Mouse (Mus musculus) heart, embryonic 13.5 days (tissue): ENCODE results near the gene Spp2. TPM values are rescaled to one million over a fixed set of nuclear protein-coding genes. Genes with fewer than 3 reads are reported as not detected.
"Not testable (repeated sequence)": the region's sequence is repeated elsewhere in the genome, so short reads cannot be mapped to it uniquely, and the experiment has no call there.

Experiments
- ATAC-seq: fragments of 200-750 bp; cut with Nextera tagmentation; 2 replicates; pipeline ENCODE4 v1.8.0; 2017; ENCODE audit warnings: moderate TSS enrichment; ENCODE audit not compliant: insufficient number of reproducible peaks, low FRiP score, low TSS enrichment; ENCODE audit errors: extremely low read depth
- H3K27ac ChIP-seq: fragments of 300-500 bp; sonication (generic); replicated peaks from 2 replicates; pipeline ENCODE4 v1.5.1; 2015; ENCODE audit warnings: moderate library complexity, mild to moderate bottlenecking, inconsistent platforms
- H3K27me3 ChIP-seq: fragments of 300-500 bp; sonication (generic); replicated peaks from 2 replicates; pipeline ENCODE4 v1.6.1; 2015; ENCODE audit warnings: mild to moderate bottlenecking, inconsistent platforms
- H3K36me3 ChIP-seq: fragments of 300-500 bp; sonication (generic); 2 replicates; pipeline ENCODE4 v1.6.1; 2015; ENCODE audit warnings: mild to moderate bottlenecking, inconsistent platforms
- H3K4me1 ChIP-seq: fragments of 300-500 bp; sonication (generic); 2 replicates; pipeline ENCODE4 v1.6.1; 2015; ENCODE audit warnings: inconsistent platforms
- H3K4me2 ChIP-seq: fragments of 300-500 bp; sonication (generic); 2 replicates; pipeline ENCODE4 v1.6.1; 2015; ENCODE audit warnings: inconsistent platforms, mild to moderate bottlenecking, moderate library complexity
- H3K4me3 ChIP-seq: fragments of 300-500 bp; sonication (generic); 2 replicates; pipeline ENCODE4 v1.5.1; 2015; ENCODE audit warnings: moderate library complexity, mild to moderate bottlenecking, inconsistent platforms
- H3K9ac ChIP-seq: fragments of 300-500 bp; sonication (generic); 2 replicates; pipeline ENCODE4 v1.6.1; 2015; ENCODE audit warnings: inconsistent platforms, mild to moderate bottlenecking, moderate library complexity
- H3K9me3 ChIP-seq: fragments of 300-500 bp; sonication (generic); 2 replicates; pipeline ENCODE4 v1.6.1; 2016; ENCODE audit warnings: inconsistent platforms
- WGBS: fragments of 180-500 bp; shearing (Covaris S2); methylation state at CpG from one replicate; pipeline ENCODE4 v1.1.7; 2015; ENCODE audit warnings: mixed read lengths; 5-methylcytosine and 5-hydroxymethylcytosine counted together
- polyA plus RNA-seq: library from polyadenylated mRNA; unstranded; fragments of >200 nt; fragmentation: Nextera tagmentation; extraction: Ambion mirVana; gene quantifications from 2 replicates; pipeline ENCODE4 v1.2.1, GENCODE M21; 2015

Gene Spp2
- polyA plus RNA-seq, 1 experiment from 2014 or later, result 0.79 TPM

GRCm38 (mm10) chr1:88437206-88438126 is 30.7 kb downstream of the Spp2 start:
- H3K27me3 ChIP-seq, result no peaks in the 10 kb centered on the region
- H3K27ac ChIP-seq, result no peak overlapping the region
- no peaks in the 10 kb centered on the region for H3K9me3 ChIP-seq
- H3K4me2 ChIP-seq, result no peak overlapping the region
- no peak for ATAC-seq
- H3K4me3 ChIP-seq, result no peak overlapping the region
- no peaks in the 10 kb centered on the region for H3K36me3 ChIP-seq
- WGBS, result 66% methylated on average over 9 of the region's 9 CpGs
- H3K4me1 ChIP-seq, result no peaks in the 10 kb centered on the region
- no peak overlapping the region for H3K9ac ChIP-seq

DNA sequence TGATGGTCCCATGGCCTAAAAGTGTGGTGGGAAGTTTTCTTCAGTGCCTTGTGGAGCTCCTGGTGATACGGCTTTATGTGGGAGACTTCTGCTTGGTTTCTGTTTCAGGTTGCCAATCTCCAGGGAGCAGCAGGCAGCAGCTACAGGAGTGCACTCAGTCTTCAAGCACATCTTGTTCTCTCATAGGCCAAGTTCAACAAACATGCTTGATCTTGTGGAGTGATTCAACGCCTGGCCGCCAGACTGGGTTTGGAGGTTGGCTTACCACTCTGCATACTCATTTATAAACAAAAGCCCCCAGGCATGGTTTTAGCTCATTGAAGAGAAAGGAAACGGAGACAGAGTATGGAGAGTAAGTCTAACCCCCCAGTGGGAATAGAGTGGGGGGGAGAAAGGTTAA is 36.6 kb downstream of the Spp2 start:
- H3K27ac ChIP-seq, result no peak overlapping the region
- H3K4me2 ChIP-seq, result no peak overlapping the region
- WGBS, result 72% methylated on average over 4 of the region's 4 CpGs
- H3K9me3 ChIP-seq, result no peaks in the 10 kb centered on the region
- ATAC-seq, result no peak
- H3K36me3 ChIP-seq, result no peaks in the 10 kb centered on the region
- H3K4me3 ChIP-seq, result no peak overlapping the region
- H3K4me1 ChIP-seq, result no peaks in the 10 kb centered on the region
- H3K27me3 ChIP-seq, result no peaks in the 10 kb centered on the region
- H3K9ac ChIP-seq, result no peak overlapping the region

GRCm38 (mm10) chr1:88445400-88445799 is 38.6 kb downstream of the Spp2 start:
- no peaks in the 10 kb centered on the region for H3K36me3 ChIP-seq
- no peaks in the 10 kb centered on the region for H3K27me3 ChIP-seq
- no peak overlapping the region for H3K9ac ChIP-seq
- H3K9me3 ChIP-seq, result no peaks in the 10 kb centered on the region
- 66% methylated on average over 4 of the region's 4 CpGs for WGBS
- no peak overlapping the region for H3K4me3 ChIP-seq
- H3K27ac ChIP-seq, result no peak overlapping the region
- H3K4me1 ChIP-seq, result no peaks in the 10 kb centered on the region
- no peak overlapping the region for H3K4me2 ChIP-seq
- ATAC-seq, result no peak

DNA sequence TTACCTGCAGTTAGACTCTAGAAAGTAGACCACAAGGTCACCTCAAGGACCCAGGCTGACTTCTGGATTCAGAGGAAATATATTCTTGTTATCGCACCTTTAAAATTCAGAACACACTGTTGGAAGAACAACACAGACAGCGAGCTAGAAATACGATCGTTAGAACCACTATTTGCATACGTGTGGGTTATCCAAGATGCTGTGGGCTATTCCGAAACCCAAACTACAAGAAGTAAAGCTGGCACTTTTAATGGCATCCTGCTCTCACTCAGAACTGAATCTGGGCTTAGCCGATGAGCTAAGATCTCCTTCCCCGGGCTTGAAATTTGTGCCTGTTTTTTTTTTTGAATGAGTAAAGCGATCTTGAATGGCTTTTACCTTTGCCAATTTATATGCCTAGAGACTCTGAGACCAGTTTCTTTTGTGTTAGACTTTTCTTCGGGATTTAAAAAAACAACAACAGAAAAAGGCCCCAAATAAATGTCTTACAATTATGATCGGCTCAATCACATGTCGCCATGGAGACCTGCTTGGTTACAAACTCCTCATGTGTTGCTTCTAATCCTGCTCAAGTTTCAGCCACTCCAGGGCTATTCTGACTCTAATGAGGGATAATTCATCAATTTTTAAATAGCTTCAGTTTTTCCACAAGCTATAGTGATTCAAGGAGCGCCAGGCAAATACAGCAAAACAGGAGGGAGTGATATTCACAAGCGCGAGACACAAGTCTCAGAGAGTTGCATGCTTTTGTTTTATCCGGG is 39.7 kb downstream of the Spp2 start:
- no peak for ATAC-seq
- H3K4me1 ChIP-seq, result no peaks in the 10 kb centered on the region
- 84% methylated on average over 16 of the region's 16 CpGs for WGBS
- H3K4me3 ChIP-seq, result no peak overlapping the region
- no peak overlapping the region for H3K9ac ChIP-seq
- H3K36me3 ChIP-seq, result no peaks in the 10 kb centered on the region
- no peak overlapping the region for H3K27ac ChIP-seq
- no peaks in the 10 kb centered on the region for H3K27me3 ChIP-seq
- H3K9me3 ChIP-seq, result no peaks in the 10 kb centered on the region
- H3K4me2 ChIP-seq, result no peak overlapping the region

GRCm38 (mm10) chr1:88447483-88447882 is 40.7 kb downstream of the Spp2 start:
- no peak for ATAC-seq
- no peaks in the 10 kb centered on the region for H3K36me3 ChIP-seq
- H3K9me3 ChIP-seq, result no peaks in the 10 kb centered on the region
- no peak overlapping the region for H3K4me2 ChIP-seq
- no peak overlapping the region for H3K27ac ChIP-seq
- no peak overlapping the region for H3K4me3 ChIP-seq
- H3K4me1 ChIP-seq, result no peaks in the 10 kb centered on the region
- no peaks in the 10 kb centered on the region for H3K27me3 ChIP-seq
- no peak overlapping the region for H3K9ac ChIP-seq
- whole genome bisulfite sequencing, result 18% methylated on average over 6 of the region's 6 CpGs

GRCm38 (mm10) chr1:88448094-88448493 is 41.3 kb downstream of the Spp2 start:
- not testable (repeated sequence) for H3K27ac ChIP-seq, H3K4me1 ChIP-seq, ATAC-seq, H3K4me2 ChIP-seq, H3K27me3 ChIP-seq, H3K9me3 ChIP-seq, H3K4me3 ChIP-seq, H3K9ac ChIP-seq, H3K36me3 ChIP-seq
- 68% methylated on average over 3 of the region's 3 CpGs for WGBS

DNA sequence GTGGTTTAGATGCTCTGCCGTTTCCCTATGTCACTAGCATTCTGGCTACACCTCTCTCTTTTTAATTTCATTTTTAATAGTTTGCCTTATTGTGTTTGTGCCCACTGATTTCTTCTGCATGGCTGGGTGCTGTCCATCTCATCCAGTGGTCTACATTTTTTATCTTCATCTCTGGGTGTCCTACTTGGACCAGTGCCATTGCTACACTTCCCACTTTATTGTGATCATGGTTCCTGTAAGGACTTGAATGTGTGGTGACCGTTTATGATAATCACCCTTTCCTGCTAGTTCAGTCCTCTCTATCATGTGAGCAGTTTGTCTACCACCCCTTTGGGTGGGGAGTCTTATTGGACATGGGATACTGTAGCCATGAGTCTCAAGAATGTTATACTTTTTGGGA is 43.0 kb downstream of the Spp2 start:
- no peak for ATAC-seq
- Histone ChIP-seq H3K27me3 (no peaks in the 10 kb centered on the region), H3K4me3 (no peak overlapping the region), H3K36me3 (no peaks in the 10 kb centered on the region), H3K27ac (no peak overlapping the region), H3K9ac (no peak overlapping the region), H3K9me3 (no peaks in the 10 kb centered on the region), H3K4me1 (no peaks in the 10 kb centered on the region), H3K4me2 (no peak overlapping the region)
- WGBS, result 80% methylated on average over 2 of the region's 2 CpGs

DNA sequence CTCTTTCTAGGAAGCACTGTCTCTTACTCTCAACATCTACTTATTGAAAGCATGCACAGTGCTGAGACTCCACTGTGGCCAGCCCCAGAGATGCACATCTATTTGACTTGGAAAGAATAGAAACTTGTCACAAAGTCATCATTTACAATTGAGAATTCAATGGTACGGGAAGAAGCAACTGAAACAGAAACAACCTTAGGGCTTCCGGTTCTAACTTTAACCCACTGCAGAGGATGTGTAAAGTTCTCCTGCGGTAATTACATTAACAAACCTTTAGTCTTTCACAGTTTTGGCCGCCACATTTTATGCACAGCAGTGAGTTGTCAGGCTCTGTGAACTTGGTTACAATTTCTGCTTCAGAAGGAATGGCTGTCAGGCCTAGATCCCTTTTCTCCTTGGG is 43.9 kb downstream of the Spp2 start:
- ATAC-seq, result no peak
- 80% methylated on average over 4 of the region's 4 CpGs for WGBS
- Histone ChIP-seq H3K4me3 (no peak overlapping the region), H3K9me3 (no peaks in the 10 kb centered on the region), H3K4me2 (no peak overlapping the region), H3K27ac (no peak overlapping the region), H3K9ac (no peak overlapping the region), H3K27me3 (no peaks in the 10 kb centered on the region), H3K4me1 (0 out of 2 replicates have a peak, but pooled peaks cover 2% of the 10 kb centered on the region), H3K36me3 (no peaks in the 10 kb centered on the region)

DNA sequence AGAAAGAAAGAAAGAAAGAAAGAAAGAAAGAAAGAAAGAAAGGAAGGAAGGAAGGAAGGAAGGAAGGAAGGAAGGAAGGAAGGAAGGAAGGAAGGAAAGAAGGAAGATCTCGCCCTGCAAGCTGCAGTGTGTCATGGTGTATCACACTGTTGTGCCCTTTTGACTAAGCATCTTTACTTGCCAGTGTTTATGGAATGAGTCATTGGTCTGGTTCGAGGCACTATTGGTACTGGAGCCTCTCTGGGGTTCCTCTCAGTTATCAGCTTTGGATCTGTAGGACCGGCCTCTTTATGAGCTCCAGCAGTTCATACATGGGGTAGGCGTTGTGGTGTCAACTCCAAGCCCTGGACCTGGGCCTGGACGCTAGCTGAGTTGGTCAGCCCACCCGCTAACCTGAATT is 45.4 kb downstream of the Spp2 start:
- no peaks in the 10 kb centered on the region for H3K27me3 ChIP-seq
- H3K4me1 ChIP-seq, result 0 out of 2 replicates have a peak, but pooled peaks cover 4% of the 10 kb centered on the region
- no peaks in the 10 kb centered on the region for H3K9me3 ChIP-seq
- ATAC-seq, result no peak
- no peak overlapping the region for H3K4me2 ChIP-seq
- no peak overlapping the region for H3K9ac ChIP-seq
- no peaks in the 10 kb centered on the region for H3K36me3 ChIP-seq
- H3K4me3 ChIP-seq, result no peak overlapping the region
- H3K27ac ChIP-seq, result no peak overlapping the region
- 73% methylated on average over 6 of the region's 6 CpGs for WGBS

GRCm38 (mm10) chr1:88454703-88455102 is 47.9 kb downstream of the Spp2 start:
- no peak for ATAC-seq

GRCm38 (mm10) chr1:88455761-88456160 is 49.0 kb downstream of the Spp2 start:
- H3K27ac ChIP-seq, result no peak overlapping the region
- H3K4me2 ChIP-seq, result no peak overlapping the region
- 0 out of 2 replicates have a peak, but pooled peaks cover 4% of the 10 kb centered on the region for H3K4me1 ChIP-seq
- H3K4me3 ChIP-seq, result no peak overlapping the region
- H3K9me3 ChIP-seq, result no peaks in the 10 kb centered on the region
- no peak for ATAC-seq
- no peaks in the 10 kb centered on the region for H3K27me3 ChIP-seq
- no peak overlapping the region for H3K9ac ChIP-seq
- 50% methylated on average over 3 of the region's 3 CpGs for WGBS
- no peaks in the 10 kb centered on the region for H3K36me3 ChIP-seq

More at GRCm38 (mm10) chr1:88454703-88455102, 47.9 kb downstream of the Spp2 start:
- no peaks in the 10 kb centered on the region for H3K27me3 ChIP-seq
- H3K4me2 ChIP-seq, result no peak overlapping the region
- no peak overlapping the region for H3K9ac ChIP-seq
- WGBS, result 36% methylated on average over 3 of the region's 3 CpGs
- H3K9me3 ChIP-seq, result no peaks in the 10 kb centered on the region
- H3K4me3 ChIP-seq, result no peak overlapping the region
- no peaks in the 10 kb centered on the region for H3K36me3 ChIP-seq
- H3K4me1 ChIP-seq, result 0 out of 2 replicates have a peak, but pooled peaks cover 4% of the 10 kb centered on the region
- H3K27ac ChIP-seq, result no peak overlapping the region
